Mouse (Mus musculus): ENCODE results near the gene Slc6a20a. TPM values are rescaled to one million over a fixed set of nuclear protein-coding genes. Genes with fewer than 3 reads are reported as not detected.

The Slc6a20a gene
- polyA plus RNA-seq (2015; fragmentation: Nextera tagmentation; extraction: Ambion mirVana): 5.5 and 5.6 TPM in 2 replicates

- peak within 1 kb of the TSS; percentile 36 for H3K9ac ChIP-seq (replicated peaks)
- no peaks in the 10 kb centered on the region for H3K36me3 ChIP-seq
- peak within 1 kb of the TSS; percentile 86 for H3K4me2 ChIP-seq
- H3K27me3 ChIP-seq (replicated peaks): peaks cover 52% of the 10 kb centered on the region
- peak within 1 kb of the TSS; percentile 37 for H3K4me3 ChIP-seq (replicated peaks)
- ATAC-seq (ENCODE audit: low FRiP score): peak; percentile 41; the same call in 1 of the 2 replicates
- no peaks in the 10 kb centered on the region for H3K9me3 ChIP-seq (replicated peaks)
- WGBS: 1% methylated on average over 73 of the region's 73 CpGs
- H3K27ac ChIP-seq (replicated peaks): no peak within 1 kb of the TSS
- H3K4me1 ChIP-seq: peaks cover 9% of the 10 kb centered on the region
These were observed at the start of gene Slc6a20a, which contains the start of gene Ccr9 for GRCm38 (mm10) chr9:123678327-123679105. Slc6a20a (minus strand) TSS chr9:123678885. Ccr9 (plus strand) TSS chr9:123678439.

GRCm38 (mm10) chr9:123722737-123723493, 44.2 kb upstream of the Slc6a20a start:
- Histone ChIP-seq H3K27me3 (replicated peaks) (0 out of 2 replicates have a peak, but pooled peaks cover 4% of the 10 kb centered on the region), H3K36me3 (no peaks in the 10 kb centered on the region), H3K4me1 (peaks cover 2% of the 10 kb centered on the region; the same call in 1 of the 2 replicates), H3K27ac (replicated peaks) (no peak overlapping the region), H3K4me3 (replicated peaks) (no peak overlapping the region), H3K4me2 (no peak overlapping the region), H3K9ac (replicated peaks) (no peak overlapping the region), H3K9me3 (replicated peaks) (no peaks in the 10 kb centered on the region)
- 87% methylated on average over 2 of the region's 2 CpGs for WGBS
- no peak for ATAC-seq (ENCODE audit: low FRiP score)

- under 1% methylated on average over 55 of the region's 55 CpGs for WGBS
- Histone ChIP-seq H3K4me2 (peak within 1 kb of the TSS; percentile 80), H3K4me3 (replicated peaks) (peak within 1 kb of the TSS; percentile 100), H3K27ac (replicated peaks) (peak within 1 kb of the TSS; percentile 82), H3K4me1 (peaks cover 20% of the 10 kb centered on the region), H3K36me3 (no peaks in the 10 kb centered on the region), H3K27me3 (replicated peaks) (0 out of 2 replicates have a peak, but pooled peaks cover 4% of the 10 kb centered on the region), H3K9ac (replicated peaks) (peak within 1 kb of the TSS; percentile 95), H3K9me3 (replicated peaks) (no peaks in the 10 kb centered on the region)
- peak; percentile 100 for ATAC-seq (ENCODE audit: low FRiP score)
These were observed 38.7 kb upstream of the Slc6a20a start, which contains the start of gene Lztfl1 for GRCm38 (mm10) chr9:123717186-123718008. Lztfl1 (minus strand) TSS chr9:123717697.

GRCm38 (mm10) chr9:123716301-123716700, 37.6 kb upstream of the Slc6a20a start:
- no peaks in the 10 kb centered on the region for H3K9me3 ChIP-seq (replicated peaks)
- H3K36me3 ChIP-seq: peaks cover 6% of the 10 kb centered on the region
- no peak for ATAC-seq (ENCODE audit: low FRiP score)
- H3K27ac ChIP-seq (replicated peaks): no peak overlapping the region
- H3K4me3 ChIP-seq (replicated peaks): peak overlapping the region; percentile 10
- 52% methylated on average over 3 of the region's 3 CpGs for WGBS
- H3K9ac ChIP-seq (replicated peaks): no peak overlapping the region; the same call in 1 of the 2 replicates
- 0 out of 2 replicates have a peak, but pooled peaks cover 2% of the 10 kb centered on the region for H3K27me3 ChIP-seq (replicated peaks)
- peaks cover 20% of the 10 kb centered on the region for H3K4me1 ChIP-seq
- peak overlapping the region; percentile 69 for H3K4me2 ChIP-seq

GRCm38 (mm10) chr9:123713111-123713510, 34.4 kb upstream of the Slc6a20a start:
- Histone ChIP-seq H3K27me3 (replicated peaks) (no peaks in the 10 kb centered on the region), H3K27ac (replicated peaks) (no peak overlapping the region), H3K9me3 (replicated peaks) (no peaks in the 10 kb centered on the region), H3K4me3 (replicated peaks) (no peak overlapping the region), H3K4me1 (peaks cover 19% of the 10 kb centered on the region), H3K4me2 (no peak overlapping the region), H3K36me3 (peaks cover 23% of the 10 kb centered on the region), H3K9ac (replicated peaks) (no peak overlapping the region)
- 84% methylated on average over 2 of the region's 2 CpGs for WGBS
- no peak for ATAC-seq (ENCODE audit: low FRiP score)

GRCm38 (mm10) chr9:123709226-123709625, 30.5 kb upstream of the Slc6a20a start:
- Histone ChIP-seq H3K4me3 (replicated peaks) (no peak overlapping the region), H3K4me1 (no peaks in the 10 kb centered on the region), H3K27ac (replicated peaks) (no peak overlapping the region), H3K9me3 (replicated peaks) (no peaks in the 10 kb centered on the region), H3K27me3 (replicated peaks) (no peaks in the 10 kb centered on the region), H3K9ac (replicated peaks) (no peak overlapping the region), H3K4me2 (no peak overlapping the region), H3K36me3 (peaks cover 42% of the 10 kb centered on the region)
- no peak for ATAC-seq (ENCODE audit: low FRiP score)
- 53% methylated on average over 2 of the region's 2 CpGs for WGBS

- Histone ChIP-seq H3K4me3 (replicated peaks) (no peak overlapping the region), H3K27me3 (replicated peaks) (no peaks in the 10 kb centered on the region), H3K4me2 (no peak overlapping the region), H3K27ac (replicated peaks) (no peak overlapping the region), H3K36me3 (peaks cover 47% of the 10 kb centered on the region), H3K9ac (replicated peaks) (no peak overlapping the region), H3K9me3 (replicated peaks) (no peaks in the 10 kb centered on the region), H3K4me1 (no peaks in the 10 kb centered on the region)
- no peak for ATAC-seq (ENCODE audit: low FRiP score)
- 91% methylated on average over 5 of the region's 5 CpGs for WGBS
These were observed 23.1 kb upstream of the Slc6a20a start for GRCm38 (mm10) chr9:123701822-123702221.

GRCm38 (mm10) chr9:123695634-123696302, 17.1 kb upstream of the Slc6a20a start:
- H3K27me3 ChIP-seq (replicated peaks): no peaks in the 10 kb centered on the region
- H3K9ac ChIP-seq (replicated peaks): no peak overlapping the region
- no peaks in the 10 kb centered on the region for H3K9me3 ChIP-seq (replicated peaks)
- H3K4me2 ChIP-seq: no peak overlapping the region
- 89% methylated on average over 3 of the region's 3 CpGs for WGBS
- no peak overlapping the region for H3K4me3 ChIP-seq (replicated peaks)
- H3K27ac ChIP-seq (replicated peaks): no peak overlapping the region
- no peak for ATAC-seq (ENCODE audit: low FRiP score)
- no peaks in the 10 kb centered on the region for H3K4me1 ChIP-seq
- peaks cover 32% of the 10 kb centered on the region for H3K36me3 ChIP-seq

GRCm38 (mm10) chr9:123688227-123688626, 9.5 kb upstream of the Slc6a20a start:
- WGBS: 92% methylated on average over 1 of the region's 1 CpGs
- Histone ChIP-seq H3K36me3 (peaks cover 6% of the 10 kb centered on the region; the same call in 1 of the 2 replicates), H3K9ac (replicated peaks) (no peak overlapping the region), H3K27me3 (replicated peaks) (no peaks in the 10 kb centered on the region), H3K27ac (replicated peaks) (no peak overlapping the region), H3K4me3 (replicated peaks) (no peak overlapping the region), H3K4me2 (no peak overlapping the region), H3K9me3 (replicated peaks) (no peaks in the 10 kb centered on the region), H3K4me1 (no peaks in the 10 kb centered on the region)
- ATAC-seq (ENCODE audit: low FRiP score): no peak

GRCm38 (mm10) chr9:123686206-123686605, 7.5 kb upstream of the Slc6a20a start:
- Histone ChIP-seq H3K9ac (replicated peaks) (no peak overlapping the region), H3K4me1 (no peaks in the 10 kb centered on the region), H3K27me3 (replicated peaks) (peaks cover 3% of the 10 kb centered on the region; the same call in 1 of the 2 replicates), H3K27ac (replicated peaks) (no peak overlapping the region), H3K9me3 (replicated peaks) (no peaks in the 10 kb centered on the region), H3K36me3 (no peaks in the 10 kb centered on the region), H3K4me3 (replicated peaks) (no peak overlapping the region), H3K4me2 (no peak overlapping the region)
- WGBS: 83% methylated on average over 5 of the region's 5 CpGs
- no peak for ATAC-seq (ENCODE audit: low FRiP score)

All from neural tube, embryonic 15.5 days (tissue).